Mouse (Mus musculus) liver, adult 2 months (tissue): ENCODE results near the gene Eif2d. TPM values are rescaled to one million over a fixed set of nuclear protein-coding genes. Genes with fewer than 3 reads are reported as not detected.

ENCODE experiments used
- DNase-seq: peaks from one replicate; pipeline ENCODE4 v3.0.0-alpha.2; 2011; ENCODE audit warnings: low read depth, low spot score; ENCODE audit errors: extremely low read depth
- H3K27ac ChIP-seq: fragments of 200-500 bp; replicated peaks from 2 replicates; pipeline ENCODE4 v1.5.1; 2012; ENCODE audit warnings: low read depth, mild to moderate bottlenecking, control low read depth, inconsistent platforms, low read length; ENCODE audit not compliant: insufficient read depth
- H3K27me3 ChIP-seq: fragments of 200-500 bp; 2 replicates; pipeline ENCODE4 v1.6.1; 2012; ENCODE audit warnings: mild to moderate bottlenecking, moderate library complexity, low read length, inconsistent platforms; ENCODE audit not compliant: control insufficient read depth, insufficient read depth
- H3K36me3 ChIP-seq: fragments of 200-500 bp; 2 replicates; pipeline ENCODE4 v1.6.1; 2012; ENCODE audit warnings: low read length, inconsistent platforms; ENCODE audit not compliant: control insufficient read depth, insufficient read depth
- H3K4me1 ChIP-seq: fragments of 200-500 bp; 2 replicates; pipeline ENCODE4 v1.6.1; 2011; ENCODE audit warnings: low read length; ENCODE audit not compliant: control insufficient read depth, insufficient read depth
- H3K4me3 ChIP-seq: fragments of 200-500 bp; 2 replicates; pipeline ENCODE4 v1.5.1; 2011; ENCODE audit warnings: low read depth, mild to moderate bottlenecking, control low read depth, low read length, moderate library complexity; ENCODE audit not compliant: insufficient read depth
- H3K79me2 ChIP-seq: fragments of 200-500 bp; 2 replicates; pipeline ENCODE4 v1.6.1; 2012; ENCODE audit warnings: inconsistent platforms, mild to moderate bottlenecking, low read length, moderate library complexity; ENCODE audit not compliant: control insufficient read depth, insufficient read depth
- H3K9ac ChIP-seq: fragments of 200-500 bp; 2 replicates; pipeline ENCODE4 v1.6.1; 2012; ENCODE audit warnings: low read depth, mild to moderate bottlenecking, control low read depth, inconsistent platforms, low read length
- CTCF ChIP-seq: fragments of 200-500 bp; IDR thresholded peaks from 2 replicates; pipeline ENCODE4 v1.5.1; 2011; ENCODE audit warnings: low read depth, low read length, control low read depth
- POLR2A ChIP-seq: fragments of 200-500 bp; IDR thresholded peaks from 2 replicates; pipeline ENCODE4 v1.6.1; 2011; ENCODE audit warnings: low read length, control low read depth; ENCODE audit not compliant: insufficient read depth; ENCODE audit errors: extremely low read depth
- WGBS: fragments of 180-500 bp; shearing (Covaris S2); methylation state at CpG from one replicate; pipeline ENCODE4 v1.1.7; 2018; 5-methylcytosine and 5-hydroxymethylcytosine counted together
- polyA plus RNA-seq: library from polyadenylated mRNA; depleted of rRNA; stranded (reverse); fragments of >200 nt; gene quantifications from 2 replicates; pipeline ENCODE4 v1.2.3, GENCODE M21; 2012
- total RNA-seq: library from RNA; depleted of rRNA; stranded (reverse); fragments of >200 nt; gene quantifications from 2 replicates; pipeline ENCODE4 v1.2.3, GENCODE M21; 2014

Eif2d gene
- total and polyA plus RNA-seq, 2 experiments: 20.9 to 28.9 TPM

GRCm38 (mm10) chr1:131167612-131168011, 14.6 kb downstream of the Eif2d start:
- no peak overlapping the region for H3K27ac ChIP-seq
- no peaks in the 10 kb centered on the region for H3K79me2 ChIP-seq
- 97% methylated on average over 10 of the region's 10 CpGs for WGBS
- peaks cover 44% of the 10 kb centered on the region for H3K36me3 ChIP-seq
- no peak for DNase-seq
- no peak overlapping the region for H3K4me3 ChIP-seq
- no peaks in the 10 kb centered on the region for H3K27me3 ChIP-seq
- TF ChIP-seq CTCF: no peak
- no peak for TF ChIP-seq POLR2A
- no peak overlapping the region for H3K9ac ChIP-seq
- no peaks in the 10 kb centered on the region for H3K4me1 ChIP-seq

GRCm38 (mm10) chr1:131173001-131173400, 20.0 kb downstream of the Eif2d start:
- H3K9ac ChIP-seq: no peak overlapping the region
- no peak overlapping the region for H3K27ac ChIP-seq
- DNase-seq: no peak
- WGBS: 83% methylated on average over 7 of the region's 7 CpGs
- peaks cover 44% of the 10 kb centered on the region for H3K36me3 ChIP-seq
- TF ChIP-seq POLR2A: no peak
- TF ChIP-seq CTCF: no peak
- H3K4me3 ChIP-seq: no peak overlapping the region
- no peaks in the 10 kb centered on the region for H3K79me2 ChIP-seq
- H3K4me1 ChIP-seq: no peaks in the 10 kb centered on the region
- no peaks in the 10 kb centered on the region for H3K27me3 ChIP-seq

GRCm38 (mm10) chr1:131173809-131174208, 20.8 kb downstream of the Eif2d start:
- Histone ChIP-seq H3K79me2 (no peaks in the 10 kb centered on the region), H3K4me1 (no peaks in the 10 kb centered on the region), H3K27me3 (no peaks in the 10 kb centered on the region), H3K4me3 (no peak overlapping the region), H3K9ac (no peak overlapping the region), H3K27ac (no peak overlapping the region), H3K36me3 (peaks cover 40% of the 10 kb centered on the region)
- 75% methylated on average over 6 of the region's 6 CpGs for WGBS
- TF ChIP-seq CTCF (no peak), POLR2A (no peak)
- no peak for DNase-seq

- H3K27ac ChIP-seq: no peak overlapping the region
- H3K27me3 ChIP-seq: no peaks in the 10 kb centered on the region
- 84% methylated on average over 12 of the region's 12 CpGs for WGBS
- no peaks in the 10 kb centered on the region for H3K79me2 ChIP-seq
- no peak for DNase-seq
- no peaks in the 10 kb centered on the region for H3K4me1 ChIP-seq
- no peak overlapping the region for H3K4me3 ChIP-seq
- TF ChIP-seq POLR2A: no peak
- no peak for TF ChIP-seq CTCF
- H3K9ac ChIP-seq: no peak overlapping the region
- peaks cover 40% of the 10 kb centered on the region for H3K36me3 ChIP-seq
Observed at GRCm38 (mm10) chr1:131174299-131174861, 21.4 kb downstream of the Eif2d start.

GRCm38 (mm10) chr1:131175189-131175588, 22.2 kb downstream of the Eif2d start:
- Histone ChIP-seq H3K9ac (no peak overlapping the region), H3K79me2 (no peaks in the 10 kb centered on the region), H3K4me1 (no peaks in the 10 kb centered on the region), H3K27me3 (no peaks in the 10 kb centered on the region), H3K4me3 (no peak overlapping the region), H3K36me3 (peaks cover 40% of the 10 kb centered on the region), H3K27ac (no peak overlapping the region)
- WGBS: 96% methylated on average over 1 of the region's 1 CpGs
- DNase-seq: no peak
- TF ChIP-seq CTCF (no peak), POLR2A (no peak)

- 95% methylated on average over 8 of the region's 8 CpGs for WGBS
- Histone ChIP-seq H3K4me1 (no peaks in the 10 kb centered on the region), H3K79me2 (no peaks in the 10 kb centered on the region), H3K4me3 (no peak overlapping the region), H3K27me3 (no peaks in the 10 kb centered on the region), H3K9ac (no peak overlapping the region), H3K27ac (no peak overlapping the region), H3K36me3 (peaks cover 40% of the 10 kb centered on the region)
- DNase-seq: no peak
- TF ChIP-seq CTCF (no peak), POLR2A (no peak)
Observed at GRCm38 (mm10) chr1:131175819-131176218, 22.8 kb downstream of the Eif2d start.
